Mouse (Mus musculus) olfactory bulb, adult 2 months (tissue): ENCODE measurements around the gene Plcb4. TPM values are rescaled to one million over a fixed set of nuclear protein-coding genes. Genes with fewer than 3 reads are reported as not detected.
A peak's percentile ranks its signal among the peaks of the same experiment; 100 is the strongest.

Source experiments
- H3K27ac ChIP-seq: fragments of 200-500 bp; 2 replicates; pipeline ENCODE4 v1.5.1; 2012; ENCODE audit warnings: low read depth, low read length; ENCODE audit not compliant: insufficient read depth
- H3K4me1 ChIP-seq: fragments of 200-500 bp; 2 replicates; pipeline ENCODE4 v1.6.1; 2012; ENCODE audit warnings: low read length; ENCODE audit not compliant: control insufficient read depth, insufficient read depth
- H3K4me3 ChIP-seq: fragments of 200-500 bp; 2 replicates; pipeline ENCODE4 v1.5.1; 2012; ENCODE audit warnings: mild to moderate bottlenecking, low read depth, low read length, moderate library complexity; ENCODE audit not compliant: insufficient read depth
- CTCF ChIP-seq: fragments of 200-500 bp; IDR thresholded peaks from 2 replicates; pipeline ENCODE4 v1.5.1; 2012; ENCODE audit warnings: low read depth, mild to moderate bottlenecking, low read length, moderate library complexity; ENCODE audit not compliant: insufficient read depth
- POLR2A ChIP-seq: fragments of 200-500 bp; IDR thresholded peaks from 2 replicates; pipeline ENCODE4 v1.6.1; 2012; ENCODE audit warnings: mild to moderate bottlenecking, low read depth, low read length, moderate library complexity; ENCODE audit not compliant: insufficient read depth
- WGBS: fragments of 180-500 bp; shearing (Covaris S2); methylation state at CpG from one replicate; pipeline ENCODE4 v1.1.7; 2018; 5-methylcytosine and 5-hydroxymethylcytosine counted together
- polyA plus RNA-seq: library from polyadenylated mRNA; stranded (reverse); fragments of >200 nt; gene quantifications from 2 replicates; pipeline ENCODE4 v1.2.4, GENCODE M21; 2012; ENCODE audit warnings: low replicate concordance; ENCODE audit not compliant: missing spikeins, insufficient read depth, insufficient read length

The Plcb4 gene
- polyA plus RNA-seq, 1 experiment: not detected

- no peak overlapping the region for H3K27ac ChIP-seq
- H3K4me3 ChIP-seq: no peak overlapping the region
- peaks cover 13% of the 10 kb centered on the region; the same call in 1 of the 2 replicates for H3K4me1 ChIP-seq
- TF ChIP-seq POLR2A (no peak), CTCF (no peak)
- 89% methylated on average over 4 of the region's 4 CpGs for WGBS
Observed at GRCm38 (mm10) chr2:135775026-135775425, 116.2 kb downstream of the Plcb4 start.

DNA sequence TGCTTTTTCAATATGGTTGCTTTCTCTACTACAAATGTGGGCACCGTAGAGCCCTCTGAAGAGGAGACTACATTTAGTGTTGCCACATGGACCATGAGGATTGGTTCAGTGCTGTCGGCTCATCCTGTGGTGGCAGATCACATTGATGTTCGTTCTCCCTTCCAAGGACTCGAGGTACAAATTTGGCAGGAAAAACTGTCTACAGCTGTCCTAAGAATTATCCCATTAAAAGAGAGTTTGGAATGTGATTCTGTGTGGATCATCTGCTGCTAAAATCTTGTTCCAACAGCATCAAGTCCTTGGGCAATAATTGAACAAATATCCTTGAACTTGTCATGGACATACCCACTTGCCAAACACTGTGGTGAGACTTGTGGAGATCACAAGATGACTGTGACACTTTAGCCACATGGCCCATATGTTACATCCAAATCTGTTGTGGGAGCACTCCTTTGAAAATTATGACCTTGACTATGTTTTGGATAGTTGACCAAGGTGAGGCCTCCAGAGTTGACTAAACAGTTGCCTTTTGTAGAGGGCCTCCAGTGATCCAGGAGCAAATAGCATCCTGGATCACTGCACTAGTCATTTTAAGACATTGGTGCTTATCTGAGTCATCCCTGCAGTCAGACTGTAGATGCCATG lies 117.4 kb downstream of the Plcb4 start:
- no peak overlapping the region for H3K27ac ChIP-seq
- peaks cover 4% of the 10 kb centered on the region; the same call in 1 of the 2 replicates for H3K4me1 ChIP-seq
- TF ChIP-seq POLR2A: no peak
- 77% methylated on average over 4 of the region's 4 CpGs for WGBS
- no peak overlapping the region for H3K4me3 ChIP-seq

GRCm38 (mm10) chr2:135781391-135781790 lies 122.6 kb downstream of the Plcb4 start:
- Histone ChIP-seq H3K4me3 (no peak overlapping the region), H3K4me1 (no peaks in the 10 kb centered on the region), H3K27ac (no peak overlapping the region)
- TF ChIP-seq POLR2A (no peak), CTCF (no peak)
- WGBS: 93% methylated on average over 6 of the region's 6 CpGs

DNA sequence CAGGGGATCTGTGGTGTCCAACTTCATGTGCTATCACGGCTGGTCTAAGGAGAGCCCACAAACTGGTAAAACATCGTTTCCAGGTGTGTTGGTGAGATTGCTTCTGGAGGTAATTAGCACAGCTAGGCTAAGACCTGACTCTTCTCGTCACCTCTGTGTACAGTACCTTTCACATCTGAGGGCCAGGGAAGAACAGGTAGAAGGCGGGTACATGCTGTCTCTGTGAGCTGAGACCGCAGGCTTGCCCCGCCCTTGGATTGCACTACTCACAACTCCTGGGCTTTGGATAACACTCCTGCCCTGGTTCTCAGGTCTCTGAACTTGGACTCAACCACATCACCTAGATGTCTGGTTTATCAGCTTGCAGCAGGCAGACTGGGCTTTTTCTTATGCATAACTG lies 128.6 kb downstream of the Plcb4 start:
- 94% methylated on average over 6 of the region's 6 CpGs for WGBS
- H3K27ac ChIP-seq: no peak overlapping the region
- no peaks in the 10 kb centered on the region for H3K4me1 ChIP-seq
- TF ChIP-seq CTCF: no peak
- H3K4me3 ChIP-seq: no peak overlapping the region

- no peak for TF ChIP-seq POLR2A
- no peak for TF ChIP-seq CTCF
- no peak overlapping the region for H3K4me3 ChIP-seq
- 65% methylated on average over 4 of the region's 4 CpGs for WGBS
- H3K4me1 ChIP-seq: peaks cover under 1% of the 10 kb centered on the region; the same call in 1 of the 2 replicates
- no peak overlapping the region for H3K27ac ChIP-seq
Observed at GRCm38 (mm10) chr2:135792907-135793306, 134.1 kb downstream of the Plcb4 start.

DNA sequence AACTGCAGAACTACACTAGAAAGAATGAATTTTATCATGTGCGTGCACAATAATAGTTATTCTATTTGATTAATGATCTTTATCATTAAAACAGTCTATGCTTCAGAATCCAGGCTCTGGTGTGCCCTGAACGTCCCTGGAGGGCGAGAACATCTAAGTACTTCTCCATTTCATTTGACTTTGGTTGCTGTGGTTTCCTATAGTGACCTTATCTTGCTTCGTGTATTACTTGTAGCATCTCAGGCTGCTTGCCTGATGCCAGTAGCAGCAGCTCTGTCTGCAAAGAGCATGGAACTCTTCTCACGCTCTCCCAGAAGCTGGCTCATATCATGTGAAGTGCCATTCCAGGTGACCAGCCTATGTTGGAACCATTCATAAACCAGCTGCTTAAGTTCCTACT lies 137.9 kb downstream of the Plcb4 start:
- TF ChIP-seq CTCF (no peak), POLR2A (no peak)
- peaks cover 4% of the 10 kb centered on the region; the same call in 1 of the 2 replicates for H3K4me1 ChIP-seq
- 92% methylated on average over 5 of the region's 5 CpGs for WGBS
- H3K4me3 ChIP-seq: no peak overlapping the region
- no peak overlapping the region for H3K27ac ChIP-seq

DNA sequence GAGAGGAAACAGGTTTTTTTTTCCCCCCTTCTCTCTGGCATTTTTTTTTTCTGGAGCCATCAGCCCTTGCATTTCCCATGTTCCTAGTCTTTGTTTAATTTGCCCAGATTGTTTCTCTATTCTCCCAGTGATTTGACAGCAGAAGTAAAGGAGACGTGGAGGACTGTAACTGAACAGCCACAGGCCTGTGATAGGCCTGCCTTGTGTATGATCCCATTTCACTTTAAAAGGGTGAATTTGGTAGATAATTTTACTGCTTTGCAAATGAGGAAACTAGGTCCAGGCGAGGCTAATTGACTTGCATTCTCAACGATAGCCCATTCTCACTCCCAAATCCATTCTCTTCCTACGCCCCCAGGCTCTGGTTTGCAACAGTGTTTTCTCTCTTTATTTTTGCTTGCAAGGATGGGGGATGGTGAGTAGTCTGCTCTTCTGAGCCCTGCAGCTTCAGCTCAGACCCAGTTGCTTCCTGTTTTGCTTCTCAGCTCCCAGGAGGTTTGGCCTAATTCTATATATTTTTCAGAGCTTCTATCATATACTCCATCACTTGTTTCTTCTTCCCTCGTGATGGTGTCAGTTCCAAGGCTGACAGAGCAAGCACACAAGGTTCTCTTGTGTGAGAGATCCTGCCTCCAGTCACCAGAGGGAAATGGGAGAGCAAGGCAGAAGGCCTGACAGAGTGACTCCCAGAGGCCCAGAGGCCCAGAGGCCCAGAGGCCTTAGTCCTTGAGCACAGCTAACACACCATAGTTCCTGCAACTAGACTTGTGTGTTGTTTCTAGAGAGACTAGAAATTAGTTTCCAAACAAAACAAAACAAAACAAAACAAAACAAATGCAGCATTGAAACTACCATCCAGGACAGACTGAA lies 139.1 kb downstream of the Plcb4 start:
- peak overlapping the region; percentile 33 for H3K27ac ChIP-seq
- WGBS: 15% methylated on average over 5 of the region's 5 CpGs
- no peak overlapping the region for H3K4me3 ChIP-seq
- peaks cover 4% of the 10 kb centered on the region; the same call in 1 of the 2 replicates for H3K4me1 ChIP-seq
- no peak for TF ChIP-seq POLR2A
- no peak for TF ChIP-seq CTCF

- TF ChIP-seq POLR2A (no peak), CTCF (no peak)
- WGBS: 93% methylated on average over 10 of the region's 10 CpGs
Observed at GRCm38 (mm10) chr2:135799149-135799770, 140.4 kb downstream of the Plcb4 start.

GRCm38 (mm10) chr2:135800385-135800784 lies 141.6 kb downstream of the Plcb4 start:
- Histone ChIP-seq H3K4me1 (peaks cover 8% of the 10 kb centered on the region), H3K4me3 (no peak overlapping the region), H3K27ac (no peak overlapping the region)
- TF ChIP-seq POLR2A (no peak), CTCF (no peak)
- 76% methylated on average over 6 of the region's 6 CpGs for WGBS

More at GRCm38 (mm10) chr2:135799149-135799770, 140.4 kb downstream of the Plcb4 start:
- Histone ChIP-seq H3K4me1 (peaks cover 5% of the 10 kb centered on the region; the same call in 1 of the 2 replicates), H3K27ac (no peak overlapping the region), H3K4me3 (no peak overlapping the region)
